Mouse (Mus musculus): Measurements from ENCODE around the gene Ccser1.

The Ccser1 gene

GRCm38 (mm10) chr6:61295535-61295934 is 115.4 kb downstream of the Ccser1 start:
- in situ Hi-C loops (cut with MboI; ENCODE audit: low sequenced_read_pairs): no loop called here

GRCm38 (mm10) chr6:61296188-61297037 is 116.3 kb downstream of the Ccser1 start:
- in situ Hi-C loops (cut with MboI; ENCODE audit: low sequenced_read_pairs): no loop called here

GRCm38 (mm10) chr6:61300441-61300840 is 120.3 kb downstream of the Ccser1 start:
- in situ Hi-C loops (cut with MboI; ENCODE audit: low sequenced_read_pairs): no loop called here

- in situ Hi-C loops (cut with MboI; ENCODE audit: low sequenced_read_pairs): no loop called here
Measured at GRCm38 (mm10) chr6:61300975-61301374, 120.9 kb downstream of the Ccser1 start.

- in situ Hi-C loops (cut with MboI; ENCODE audit: low sequenced_read_pairs): no loop called here
Measured at GRCm38 (mm10) chr6:61301631-61302030, 121.5 kb downstream of the Ccser1 start.

- in situ Hi-C loops (cut with MboI; ENCODE audit: low sequenced_read_pairs): no loop called here
Measured at GRCm38 (mm10) chr6:61311324-61312091, 131.4 kb downstream of the Ccser1 start.

- in situ Hi-C loops (cut with MboI; ENCODE audit: low sequenced_read_pairs): no loop called here
Measured at GRCm38 (mm10) chr6:61315884-61316601, 135.9 kb downstream of the Ccser1 start.

GRCm38 (mm10) chr6:61320842-61321241 is 140.7 kb downstream of the Ccser1 start:
- in situ Hi-C loops (cut with MboI; ENCODE audit: low sequenced_read_pairs): no loop called here

GRCm38 (mm10) chr6:61322328-61322727 is 142.2 kb downstream of the Ccser1 start:
- in situ Hi-C loops (cut with MboI; ENCODE audit: low sequenced_read_pairs): no loop called here

- in situ Hi-C loops (cut with MboI; ENCODE audit: low sequenced_read_pairs): no loop called here
Measured at GRCm38 (mm10) chr6:61326131-61326530, 146.0 kb downstream of the Ccser1 start.

GRCm38 (mm10) chr6:61328981-61329380 is 148.9 kb downstream of the Ccser1 start:
- in situ Hi-C loops (cut with MboI; ENCODE audit: low sequenced_read_pairs): no loop called here

- in situ Hi-C loops (cut with MboI; ENCODE audit: low sequenced_read_pairs): no loop called here
Measured at GRCm38 (mm10) chr6:61329593-61330540, 149.7 kb downstream of the Ccser1 start.

- in situ Hi-C loops (cut with MboI; ENCODE audit: low sequenced_read_pairs): no loop called here
Measured at GRCm38 (mm10) chr6:61334466-61334865, 154.3 kb downstream of the Ccser1 start.

GRCm38 (mm10) chr6:61347045-61347838 is 167.1 kb downstream of the Ccser1 start:
- in situ Hi-C loops (cut with MboI; ENCODE audit: low sequenced_read_pairs): no loop called here

- in situ Hi-C loops (cut with MboI; ENCODE audit: low sequenced_read_pairs): no loop called here
Measured at GRCm38 (mm10) chr6:61363722-61364121, 183.6 kb downstream of the Ccser1 start.

- in situ Hi-C loops (cut with MboI; ENCODE audit: low sequenced_read_pairs): no loop called here
Measured at GRCm38 (mm10) chr6:61382526-61382925, 202.4 kb downstream of the Ccser1 start.

GRCm38 (mm10) chr6:61382991-61383390 is 202.9 kb downstream of the Ccser1 start:
- in situ Hi-C loops (cut with MboI; ENCODE audit: low sequenced_read_pairs): no loop called here

GRCm38 (mm10) chr6:61387046-61387445 is 206.9 kb downstream of the Ccser1 start:
- in situ Hi-C loops (cut with MboI; ENCODE audit: low sequenced_read_pairs): no loop called here

- in situ Hi-C loops (cut with MboI; ENCODE audit: low sequenced_read_pairs): no loop called here
Measured at GRCm38 (mm10) chr6:61427490-61427889, 247.4 kb downstream of the Ccser1 start.
